Mouse (Mus musculus): ENCODE results near the gene Ankrd65. TPM values are rescaled to one million over a fixed set of nuclear protein-coding genes. Genes with fewer than 3 reads are reported as not detected.

Ankrd65 gene
- polyA plus RNA-seq, 1 experiment from 2014 or later = not detected

GRCm38 (mm10) chr4:155848434-155849095, 58.3 kb downstream of the Ankrd65 start:
- WGBS = 67% methylated on average over 7 of the region's 7 CpGs
- H3K27ac ChIP-seq = no peak overlapping the region

More at GRCm38 (mm10) chr4:155848434-155849095, 58.3 kb downstream of the Ankrd65 start:
- peaks cover 8% of the 10 kb centered on the region for H3K36me3 ChIP-seq
- no peaks in the 10 kb centered on the region for H3K27me3 ChIP-seq (ENCODE audit: insufficient read depth, poor library complexity, severe bottlenecking)
- peaks cover 28% of the 10 kb centered on the region for H3K4me1 ChIP-seq
- no peaks in the 10 kb centered on the region for H3K9me3 ChIP-seq
- peak overlapping the region; percentile 83 for H3K4me3 ChIP-seq
- no peak for DNase-seq (ENCODE audit: low spot score)

Small RNA genes within 50 kb of the gene (microRNA-seq; reads per million reads assigned to microRNA genes)
- not detected for gene Gm27743

Other genes starting within 250 kb of the Ankrd65 start
- 70.8 and 93.3 TPM in 2 replicates for gene Nadk, start 228.1 kb upstream of the Ankrd65 start, polyA plus RNA-seq (2016; fragmentation: Nextera tagmentation; extraction: Ambion mirVana)
- gene Slc35e2, start 189.0 kb upstream of the Ankrd65 start, polyA plus RNA-seq (2016; fragmentation: Nextera tagmentation; extraction: Ambion mirVana) = 8.4 and 9.5 TPM in 2 replicates
- gene Cdk11b, start 165.6 kb upstream of the Ankrd65 start, polyA plus RNA-seq (2016; fragmentation: Nextera tagmentation; extraction: Ambion mirVana) = 48.6 and 60.2 TPM in 2 replicates
- not detected in 2 replicates for gene Gm10563, start 145.0 kb upstream of the Ankrd65 start, polyA plus RNA-seq (2016; fragmentation: Nextera tagmentation; extraction: Ambion mirVana)
- gene Mmp23, start 137.1 kb upstream of the Ankrd65 start, polyA plus RNA-seq (2016; fragmentation: Nextera tagmentation; extraction: Ambion mirVana) = 34.6 and 39.8 TPM in 2 replicates
- 15.4 and 16.8 TPM in 2 replicates for gene Mib2, start 121.2 kb upstream of the Ankrd65 start, polyA plus RNA-seq (2016; fragmentation: Nextera tagmentation; extraction: Ambion mirVana)
- 0.78 and 1.7 TPM in 2 replicates for gene Fndc10, start 96.1 kb upstream of the Ankrd65 start, polyA plus RNA-seq (2016; fragmentation: Nextera tagmentation; extraction: Ambion mirVana)
- gene Ssu72, start 85.6 kb upstream of the Ankrd65 start, polyA plus RNA-seq (2016; fragmentation: Nextera tagmentation; extraction: Ambion mirVana) = 146 and 152 TPM in 2 replicates
- gene Tmem240, start 55.6 kb upstream of the Ankrd65 start, polyA plus RNA-seq (2016; fragmentation: Nextera tagmentation; extraction: Ambion mirVana) = 0.38 and 0.54 TPM in 2 replicates
- 133 and 147 TPM in 2 replicates for gene Atad3a, start 29.3 kb upstream of the Ankrd65 start, polyA plus RNA-seq (2016; fragmentation: Nextera tagmentation; extraction: Ambion mirVana)
- 2.1 and 3.1 TPM in 2 replicates for gene Vwa1, start 15.7 kb upstream of the Ankrd65 start, polyA plus RNA-seq (2016; fragmentation: Nextera tagmentation; extraction: Ambion mirVana)
- 2.1 and 4.7 TPM in 2 replicates for gene Tmem88b, start 4.6 kb upstream of the Ankrd65 start, polyA plus RNA-seq (2016; fragmentation: Nextera tagmentation; extraction: Ambion mirVana)
- 176 and 226 TPM in 2 replicates for gene Mrpl20, start 12.4 kb downstream of the Ankrd65 start, polyA plus RNA-seq (2016; fragmentation: Nextera tagmentation; extraction: Ambion mirVana)
- gene Ccnl2, start 22.1 kb downstream of the Ankrd65 start, polyA plus RNA-seq (2016; fragmentation: Nextera tagmentation; extraction: Ambion mirVana) = 131 and 150 TPM in 2 replicates
- 157 and 170 TPM in 2 replicates for gene Aurkaip1, start 40.8 kb downstream of the Ankrd65 start, polyA plus RNA-seq (2016; fragmentation: Nextera tagmentation; extraction: Ambion mirVana)
- 39.0 and 50.5 TPM in 2 replicates for gene Mxra8, start 49.2 kb downstream of the Ankrd65 start, polyA plus RNA-seq (2016; fragmentation: Nextera tagmentation; extraction: Ambion mirVana)
- 2.8 and 3.6 TPM in 2 replicates for gene Dvl1, start 57.0 kb downstream of the Ankrd65 start, polyA plus RNA-seq (2016; fragmentation: Nextera tagmentation; extraction: Ambion mirVana)
- 0.13 and 0.14 TPM in 2 replicates for gene Tas1r3, start 72.9 kb downstream of the Ankrd65 start, polyA plus RNA-seq (2016; fragmentation: Nextera tagmentation; extraction: Ambion mirVana)
- 14.0 and 16.2 TPM in 2 replicates for gene Cptp, start 79.0 kb downstream of the Ankrd65 start, polyA plus RNA-seq (2016; fragmentation: Nextera tagmentation; extraction: Ambion mirVana)
- gene Ints11, start 79.1 kb downstream of the Ankrd65 start, polyA plus RNA-seq (2016; fragmentation: Nextera tagmentation; extraction: Ambion mirVana) = 52.1 and 73.9 TPM in 2 replicates
- gene Pusl1, start 101.3 kb downstream of the Ankrd65 start, polyA plus RNA-seq (2016; fragmentation: Nextera tagmentation; extraction: Ambion mirVana) = 43.8 and 43.9 TPM in 2 replicates
- gene Acap3, start 101.4 kb downstream of the Ankrd65 start, polyA plus RNA-seq (2016; fragmentation: Nextera tagmentation; extraction: Ambion mirVana) = 12.3 and 13.3 TPM in 2 replicates
- gene Ube2j2, start 153.4 kb downstream of the Ankrd65 start, polyA plus RNA-seq (2016; fragmentation: Nextera tagmentation; extraction: Ambion mirVana) = 97.2 and 135 TPM in 2 replicates
- gene C1qtnf12, start 171.9 kb downstream of the Ankrd65 start, polyA plus RNA-seq (2016; fragmentation: Nextera tagmentation; extraction: Ambion mirVana) = 26.2 and 27.0 TPM in 2 replicates
- gene B3galt6, start 202.2 kb downstream of the Ankrd65 start, polyA plus RNA-seq (2016; fragmentation: Nextera tagmentation; extraction: Ambion mirVana) = 10.7 and 12.9 TPM in 2 replicates
- 139 and 148 TPM in 2 replicates for gene Sdf4, start 202.4 kb downstream of the Ankrd65 start, polyA plus RNA-seq (2016; fragmentation: Nextera tagmentation; extraction: Ambion mirVana)
- 0.28 and 1.0 TPM in 2 replicates for gene Tnfrsf4, start 223.4 kb downstream of the Ankrd65 start, polyA plus RNA-seq (2016; fragmentation: Nextera tagmentation; extraction: Ambion mirVana)
- gene Tnfrsf18, start 235.7 kb downstream of the Ankrd65 start, polyA plus RNA-seq (2016; fragmentation: Nextera tagmentation; extraction: Ambion mirVana) = 1.4 and 1.7 TPM in 2 replicates

All from heart, embryonic 10.5 days (tissue).